Mouse (Mus musculus): ENCODE results near the gene Abca12. TPM values are rescaled to one million over a fixed set of nuclear protein-coding genes. Genes with fewer than 3 reads are reported as not detected.

Abca12 gene
- total and polyA plus RNA-seq, 3 experiments: 0.04 to 0.16 (median 0.08) TPM

GRCm38 (mm10) chr1:71235335-71235734 is 179.4 kb downstream of the Abca12 start:
- no peak overlapping the region for H3K27ac ChIP-seq (ENCODE audit: insufficient read depth, low read depth)
- H3K36me3 ChIP-seq (replicated peaks in 1 of 2; ENCODE audit: control insufficient read depth in 1 of 2, insufficient read depth in 1 of 2, low read length in 1 of 2): no peaks in the 10 kb centered on the region
- no peak overlapping the region for H3K9ac ChIP-seq (ENCODE audit: insufficient read depth, low read depth)
- H3K79me2 ChIP-seq (replicated peaks; ENCODE audit: control insufficient read depth, extremely low read depth, insufficient read depth, poor library complexity, severe bottlenecking): no peaks in the 10 kb centered on the region
- dilution Hi-C loops (cut with MboI; ENCODE audit: extremely low pct_ligation_motif_present, extremely low pct_unique_long_range_greater_than_20kb, low sequenced_read_pairs): no loop called here
- no peak overlapping the region for H3K4me3 ChIP-seq (replicated peaks in 1 of 3; ENCODE audit: low read depth in 2 of 3, low read length in 2 of 3, poor library complexity in 1 of 3)
- in situ Hi-C loops (cut with MboI; ENCODE audit: low pct_ligation_motif_present, low pct_unique_long_range_greater_than_20kb, low sequenced_read_pairs): no loop called here
- H3K4me1 ChIP-seq (ENCODE audit: control insufficient read depth in 1 of 2, insufficient read depth in 2 of 2): peaks cover 0 to 8% of the 10 kb centered on the region in 2 experiments; a peak in 2 of 4 replicates
- no peaks in the 10 kb centered on the region for H3K27me3 ChIP-seq (replicated peaks)
- no peaks in the 10 kb centered on the region for H3K9me3 ChIP-seq (replicated peaks; ENCODE audit: low read length)
- TF ChIP-seq MEF2A (IDR thresholded peaks at IDR 0.05; ENCODE audit: borderline replicate concordance, low read depth, low read length) (no peak), POLR2AphosphoS2 (IDR thresholded peaks at IDR 0.05; ENCODE audit: low read depth, low read length) (no peak), UBTF (IDR thresholded peaks at IDR 0.05; ENCODE audit: low read depth, low read length) (no peak), POLR2A (IDR thresholded peaks at IDR 0.05; ENCODE audit: low read depth, low read length) (no peak), MAFK (IDR thresholded peaks at IDR 0.05; ENCODE audit: insufficient replicate concordance, low read length) (no peak), TBP (conservative IDR thresholded peaks at IDR 0.05; ENCODE audit: low read depth, low read length) (no peak), MAX (IDR thresholded peaks at IDR 0.05; ENCODE audit: low read length) (no peak), JUND (conservative IDR thresholded peaks at IDR 0.05; ENCODE audit: low read depth, low read length) (no peak), MAZ (IDR thresholded peaks at IDR 0.05; ENCODE audit: low read depth, low read length) (no peak), ETS1 (conservative IDR thresholded peaks at IDR 0.05; ENCODE audit: low read depth, low read length) (no peak), ELF1 (IDR thresholded peaks at IDR 0.05; ENCODE audit: low read depth, low read length) (no peak), MXI1 (IDR thresholded peaks at IDR 0.05; ENCODE audit: low read depth, low read length) (no peak), ZMIZ1 (IDR thresholded peaks at IDR 0.05; ENCODE audit: low read depth, low read length) (no peak), E2F4 (IDR thresholded peaks at IDR 0.05; ENCODE audit: insufficient replicate concordance, low read depth, low read length) (no peak), BHLHE40 (IDR thresholded peaks at IDR 0.05; ENCODE audit: low read depth, low read length) (no peak), EP300 (IDR thresholded peaks at IDR 0.05; ENCODE audit: low read length) (no peak), ZC3H11A (IDR thresholded peaks at IDR 0.05; ENCODE audit: low read depth, low read length) (no peak)
- no peak overlapping the region for H3K4me2 ChIP-seq (ENCODE audit: insufficient read depth, low read depth, poor library complexity, severe bottlenecking)
- DNase-seq (ENCODE audit: extremely low read depth): no peak

- in situ Hi-C loops (cut with MboI; ENCODE audit: low pct_ligation_motif_present, low pct_unique_long_range_greater_than_20kb, low sequenced_read_pairs): no loop called here
- no peaks in the 10 kb centered on the region for H3K9me3 ChIP-seq (replicated peaks; ENCODE audit: low read length)
- H3K36me3 ChIP-seq (replicated peaks in 1 of 2; ENCODE audit: control insufficient read depth in 1 of 2, insufficient read depth in 1 of 2, low read length in 1 of 2): no peaks in the 10 kb centered on the region
- H3K27me3 ChIP-seq (replicated peaks): no peaks in the 10 kb centered on the region
- no peaks in the 10 kb centered on the region for H3K79me2 ChIP-seq (replicated peaks; ENCODE audit: control insufficient read depth, extremely low read depth, insufficient read depth, poor library complexity, severe bottlenecking)
- no peak overlapping the region for H3K4me2 ChIP-seq (ENCODE audit: insufficient read depth, low read depth, poor library complexity, severe bottlenecking)
- peaks cover 0 to 8% of the 10 kb centered on the region in 2 experiments; a peak in 2 of 4 replicates for H3K4me1 ChIP-seq (ENCODE audit: control insufficient read depth in 1 of 2, insufficient read depth in 2 of 2)
- no peak overlapping the region for H3K9ac ChIP-seq (ENCODE audit: insufficient read depth, low read depth)
- TF ChIP-seq ELF1 (IDR thresholded peaks at IDR 0.05; ENCODE audit: low read depth, low read length) (no peak), CHD1 (IDR thresholded peaks at IDR 0.05; ENCODE audit: low read depth, low read length) (no peak), ZC3H11A (IDR thresholded peaks at IDR 0.05; ENCODE audit: low read depth, low read length) (no peak), POLR2AphosphoS2 (IDR thresholded peaks at IDR 0.05; ENCODE audit: low read depth, low read length) (no peak), ZKSCAN1 (IDR thresholded peaks at IDR 0.05; ENCODE audit: borderline replicate concordance, low read depth, low read length) (no peak)
- no peak overlapping the region for H3K4me3 ChIP-seq (replicated peaks in 1 of 3; ENCODE audit: low read depth in 2 of 3, low read length in 2 of 3, poor library complexity in 1 of 3)
- H3K27ac ChIP-seq (ENCODE audit: insufficient read depth, low read depth): no peak overlapping the region
- DNase-seq (ENCODE audit: extremely low read depth): no peak
- dilution Hi-C loops (cut with MboI; ENCODE audit: extremely low pct_ligation_motif_present, extremely low pct_unique_long_range_greater_than_20kb, low sequenced_read_pairs): no loop called here
These were observed 183.5 kb downstream of the Abca12 start for GRCm38 (mm10) chr1:71231211-71231610.

Measured in CH12.LX (cell line).